Mouse (Mus musculus) left cerebral cortex, adult 11 months (tissue): ENCODE measurements at regions not wholly inside any gene's neighbourhood (a gene's known extent, or its start where the extent isn't known, plus 50 kb on each side); places are given as distances from the start of the nearest gene placed in this dataset.

ENCODE experiments used
- DNase-seq: peaks from one replicate; pipeline ENCODE4 v3.0.0; 2022; ENCODE audit warnings: low spot score

DNA sequence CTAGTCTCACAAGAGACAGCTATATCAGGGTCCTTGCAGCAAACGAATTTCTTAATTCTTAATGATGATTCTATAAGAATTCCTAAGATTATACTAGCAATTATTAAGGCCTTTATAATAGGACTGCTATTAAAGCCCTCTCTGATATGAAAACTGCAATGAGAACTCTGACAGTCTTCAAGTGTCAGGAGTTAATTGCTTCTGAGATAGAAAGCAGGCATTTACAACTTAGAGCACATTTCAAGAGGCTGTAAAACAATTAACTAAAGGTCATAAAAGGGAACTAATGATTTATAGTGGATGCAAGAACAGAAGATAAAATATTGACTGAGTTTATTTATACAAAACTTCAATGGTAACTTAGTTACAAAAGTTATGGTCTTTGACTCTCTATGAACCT, 84.9 kb upstream of the Phlpp1 start:
- DNase-seq, result no peak

DNA sequence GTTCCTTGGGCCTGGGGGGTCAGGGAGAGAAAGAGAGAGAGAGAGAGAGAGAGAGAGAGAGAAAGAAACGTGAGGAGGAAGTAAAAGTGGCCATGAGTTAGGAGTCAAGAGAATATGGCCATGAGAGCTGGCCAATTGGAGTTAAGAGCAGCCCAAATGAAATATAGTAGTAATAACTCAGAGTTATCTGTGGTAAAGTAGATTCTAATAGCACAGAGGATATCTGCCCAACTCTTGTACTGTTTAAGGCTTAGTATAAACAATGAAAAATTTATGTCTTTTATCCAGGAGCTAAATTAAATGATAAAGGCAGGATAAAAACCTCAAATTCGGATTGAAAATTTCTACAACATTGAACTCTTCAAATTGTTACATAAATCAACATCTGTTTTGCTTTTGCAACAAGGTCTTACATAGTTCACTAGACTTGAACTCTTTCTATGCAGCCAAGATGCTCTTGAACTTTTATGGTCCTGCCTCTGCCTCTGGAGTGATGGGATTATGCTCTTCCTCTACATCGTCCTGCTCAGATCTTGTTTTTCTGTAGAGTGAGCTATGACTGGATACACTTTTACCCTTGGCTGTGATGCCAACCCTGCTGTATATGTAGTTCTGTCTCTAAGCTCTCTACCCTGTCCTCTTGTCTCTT, 78.5 kb upstream of the Phlpp1 start:
- DNase-seq, result no peak

DNA sequence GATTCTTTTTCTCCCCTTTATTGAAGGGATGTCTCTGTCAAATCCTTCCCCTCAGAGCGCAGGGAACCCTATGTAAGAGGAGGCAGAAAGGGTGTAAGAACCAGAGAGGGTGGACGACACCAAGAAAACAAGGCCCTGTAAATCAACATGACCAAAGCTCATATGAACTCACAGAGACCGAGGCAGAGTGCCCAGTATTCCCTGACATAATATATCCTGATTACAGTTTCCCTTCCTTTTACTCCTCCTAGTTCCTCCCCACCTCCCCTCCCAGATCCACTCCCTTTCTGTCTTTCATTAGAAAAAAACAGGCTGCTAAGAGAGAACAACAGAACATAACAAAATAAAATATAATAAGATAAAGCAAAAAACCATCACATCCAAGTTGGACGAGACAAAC, 77.7 kb upstream of the Phlpp1 start:
- DNase-seq, result no peak

DNA sequence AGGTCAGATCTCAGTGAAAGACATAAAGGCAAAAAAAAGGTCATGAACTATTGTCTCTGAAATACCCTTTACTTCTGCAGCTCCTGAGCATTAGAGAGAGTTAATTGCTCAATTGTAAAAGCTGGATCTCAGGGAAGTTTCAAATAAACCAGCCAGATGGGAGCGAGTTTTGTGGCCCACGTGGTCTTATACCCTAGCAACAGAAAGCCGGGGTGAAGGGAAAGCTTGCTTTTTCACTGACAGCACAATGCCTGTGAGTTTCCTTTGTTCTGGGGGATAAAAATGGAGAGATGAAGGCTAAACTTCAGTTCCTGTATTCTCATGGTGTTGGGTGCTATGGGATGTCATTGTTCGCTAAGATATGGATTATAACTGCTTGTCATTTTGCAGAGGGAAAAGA, 75.2 kb upstream of the Phlpp1 start:
- peak; percentile 11 for DNase-seq

DNA sequence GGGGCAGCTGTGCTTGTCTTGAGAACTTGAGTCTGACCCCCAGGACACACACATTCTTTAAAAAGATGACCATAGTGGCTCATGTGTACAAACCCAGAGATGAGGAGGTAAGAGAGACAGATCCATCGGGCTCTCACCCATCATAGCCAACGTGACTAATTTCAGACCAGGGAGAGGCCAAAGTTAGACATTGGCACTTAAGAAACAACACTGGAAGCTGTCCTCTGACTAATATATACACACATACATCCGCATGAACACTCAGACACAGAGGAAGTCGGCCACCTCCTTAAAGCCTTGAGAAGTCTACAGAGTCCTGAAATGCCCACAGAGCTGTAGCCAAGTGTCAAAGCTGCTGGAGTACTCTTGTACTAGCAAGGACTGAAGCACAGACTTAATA, 74.4 kb upstream of the Phlpp1 start:
- DNase-seq, result no peak

DNA sequence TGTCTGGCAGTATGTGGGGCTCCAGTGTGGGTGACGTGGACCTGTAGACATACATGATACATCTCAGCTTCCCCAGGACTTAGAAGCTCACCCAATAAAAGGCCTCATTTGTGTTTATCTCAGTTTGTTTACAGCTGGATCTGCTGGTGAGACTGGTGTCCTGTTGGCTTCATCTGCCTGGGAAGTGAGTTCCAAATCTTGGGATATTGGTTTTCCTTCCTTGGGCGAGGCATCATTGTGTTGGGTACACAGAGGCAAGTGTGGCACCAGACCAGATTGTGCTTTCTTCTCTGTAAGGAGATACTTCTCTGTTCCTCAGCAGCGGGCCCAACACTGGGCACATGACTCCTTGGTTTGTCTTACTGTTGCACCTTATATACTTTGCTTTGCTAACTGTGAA, 70.9 kb upstream of the Phlpp1 start:
- DNase-seq, result no peak

DNA sequence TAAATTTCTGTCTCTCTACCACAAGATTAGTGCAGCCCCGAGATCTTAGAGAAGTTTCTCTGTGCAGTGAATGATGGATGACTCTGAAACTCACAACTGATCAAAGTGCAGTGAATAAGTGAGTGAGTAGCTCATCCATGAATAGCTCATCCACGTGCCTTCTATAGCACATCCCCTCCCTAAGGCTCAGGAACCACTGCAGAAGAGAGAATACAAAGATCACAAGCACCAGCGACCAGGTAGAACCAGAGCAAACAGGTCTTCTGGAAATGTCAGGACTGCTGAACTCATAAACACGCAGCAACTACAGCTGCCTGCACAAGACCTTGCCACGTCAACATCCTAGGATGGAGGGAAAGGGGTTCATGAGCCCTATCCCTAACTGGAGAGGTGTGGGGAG, 69.0 kb upstream of the Phlpp1 start:
- DNase-seq, result no peak

DNA sequence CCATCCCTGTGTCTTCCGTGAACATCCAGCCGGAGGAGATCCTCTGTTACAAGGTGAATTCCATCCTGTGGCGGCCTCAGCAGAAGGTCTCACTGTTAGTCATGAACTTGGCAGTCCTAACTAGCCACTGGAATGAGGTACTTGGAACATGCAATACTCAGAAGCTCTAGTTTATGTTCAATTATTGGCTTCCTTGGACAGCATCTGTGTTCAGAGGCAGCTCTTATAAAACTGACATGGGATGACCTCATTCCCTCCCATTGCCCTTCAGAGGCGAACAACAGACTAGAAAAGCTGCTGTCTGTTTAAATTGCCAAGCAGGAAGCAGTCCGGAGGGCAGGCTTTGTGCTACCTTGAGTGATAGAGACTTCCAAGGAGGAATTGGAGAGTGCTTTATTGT, 62.5 kb upstream of the Phlpp1 start:
- DNase-seq, result no peak
